Mouse (Mus musculus): Measurements from ENCODE around the gene Itpr3. TPM values are rescaled to one million over a fixed set of nuclear protein-coding genes. Genes with fewer than 3 reads are reported as not detected.

Itpr3 gene
- polyA plus RNA-seq, 1 experiment from 2014 or later: 3.1 TPM

GRCm38 (mm10) chr17:27159169-27159568 is 102.1 kb downstream of the Itpr3 start:
- Histone ChIP-seq H3K27ac (ENCODE audit: poor library complexity, severe bottlenecking) (no peak overlapping the region), H3K9ac (no peak overlapping the region), H3K27me3 (replicated peaks) (no peaks in the 10 kb centered on the region), H3K4me3 (no peak overlapping the region), H3K4me2 (no peak overlapping the region), H3K4me1 (replicated peaks) (peaks cover 25% of the 10 kb centered on the region), H3K36me3 (no peaks in the 10 kb centered on the region), H3K9me3 (replicated peaks) (no peaks in the 10 kb centered on the region)
- ATAC-seq (ENCODE audit: insufficient number of reproducible peaks, low FRiP score): no peak
- WGBS: 70% methylated on average over 7 of the region's 7 CpGs

GRCm38 (mm10) chr17:27160905-27161304 is 103.8 kb downstream of the Itpr3 start:
- Histone ChIP-seq H3K4me3 (no peak overlapping the region), H3K4me2 (no peak overlapping the region), H3K36me3 (no peaks in the 10 kb centered on the region), H3K27ac (ENCODE audit: poor library complexity, severe bottlenecking) (no peak overlapping the region), H3K9ac (peak overlapping the region; percentile 5; the same call in 1 of the 2 replicates), H3K27me3 (replicated peaks) (no peaks in the 10 kb centered on the region), H3K9me3 (replicated peaks) (no peaks in the 10 kb centered on the region), H3K4me1 (replicated peaks) (peaks cover 22% of the 10 kb centered on the region)
- WGBS: 67% methylated on average over 4 of the region's 4 CpGs
- no peak for ATAC-seq (ENCODE audit: insufficient number of reproducible peaks, low FRiP score)

GRCm38 (mm10) chr17:27165054-27165773 is 108.1 kb downstream of the Itpr3 start:
- H3K27ac ChIP-seq (ENCODE audit: poor library complexity, severe bottlenecking): no peak overlapping the region

GRCm38 (mm10) chr17:27166901-27167300 is 109.8 kb downstream of the Itpr3 start:
- Histone ChIP-seq H3K27ac (ENCODE audit: poor library complexity, severe bottlenecking) (no peak overlapping the region), H3K9ac (0 out of 2 replicates have a peak overlapping the region, but pooled peaks have one; percentile 2), H3K27me3 (replicated peaks) (peaks cover 14% of the 10 kb centered on the region; the same call in 1 of the 2 replicates), H3K4me3 (no peak overlapping the region), H3K4me1 (replicated peaks) (peaks cover 7% of the 10 kb centered on the region), H3K9me3 (replicated peaks) (no peaks in the 10 kb centered on the region), H3K36me3 (no peaks in the 10 kb centered on the region), H3K4me2 (no peak overlapping the region)
- 67% methylated on average over 6 of the region's 6 CpGs for WGBS
- no peak for ATAC-seq (ENCODE audit: insufficient number of reproducible peaks, low FRiP score)

More at GRCm38 (mm10) chr17:27165054-27165773, 108.1 kb downstream of the Itpr3 start:
- H3K4me1 ChIP-seq (replicated peaks): peaks cover 12% of the 10 kb centered on the region
- peaks cover 10% of the 10 kb centered on the region; the same call in 1 of the 2 replicates for H3K27me3 ChIP-seq (replicated peaks)
- 59% methylated on average over 8 of the region's 8 CpGs for WGBS
- no peak overlapping the region for H3K4me3 ChIP-seq
- H3K4me2 ChIP-seq: no peak overlapping the region
- no peak for ATAC-seq (ENCODE audit: insufficient number of reproducible peaks, low FRiP score)
- H3K9ac ChIP-seq: no peak overlapping the region
- no peaks in the 10 kb centered on the region for H3K36me3 ChIP-seq
- H3K9me3 ChIP-seq (replicated peaks): no peaks in the 10 kb centered on the region

GRCm38 (mm10) chr17:27167545-27167944 is 110.4 kb downstream of the Itpr3 start, which contains the start of gene Ip6k3:
Gene Ip6k3 (minus strand): TSS chr17:27167795.
- peaks cover 7% of the 10 kb centered on the region for H3K4me1 ChIP-seq (replicated peaks)
- peaks cover 14% of the 10 kb centered on the region; the same call in 1 of the 2 replicates for H3K27me3 ChIP-seq (replicated peaks)
- ATAC-seq (ENCODE audit: insufficient number of reproducible peaks, low FRiP score): peak; percentile 58
- 0 out of 2 replicates have a peak within 1 kb of the TSS, but pooled peaks have one; percentile 2 for H3K9ac ChIP-seq
- H3K9me3 ChIP-seq (replicated peaks): no peaks in the 10 kb centered on the region
- H3K27ac ChIP-seq (ENCODE audit: poor library complexity, severe bottlenecking): no peak within 1 kb of the TSS
- no peak within 1 kb of the TSS for H3K4me2 ChIP-seq
- WGBS: 30% methylated on average over 4 of the region's 4 CpGs
- H3K4me3 ChIP-seq: no peak within 1 kb of the TSS
- H3K36me3 ChIP-seq: no peaks in the 10 kb centered on the region

GRCm38 (mm10) chr17:27168569-27168968 is 111.5 kb downstream of the Itpr3 start:
- no peak overlapping the region for H3K27ac ChIP-seq (ENCODE audit: poor library complexity, severe bottlenecking)
- no peak overlapping the region for H3K4me2 ChIP-seq
- no peak for ATAC-seq (ENCODE audit: insufficient number of reproducible peaks, low FRiP score)
- H3K4me3 ChIP-seq: no peak overlapping the region
- H3K9me3 ChIP-seq (replicated peaks): no peaks in the 10 kb centered on the region
- WGBS: 88% methylated on average over 4 of the region's 4 CpGs
- H3K4me1 ChIP-seq (replicated peaks): peaks cover 7% of the 10 kb centered on the region
- H3K9ac ChIP-seq: no peak overlapping the region
- H3K27me3 ChIP-seq (replicated peaks): peaks cover 14% of the 10 kb centered on the region; the same call in 1 of the 2 replicates
- no peaks in the 10 kb centered on the region for H3K36me3 ChIP-seq

GRCm38 (mm10) chr17:27169952-27170695 is 113.0 kb downstream of the Itpr3 start:
- Histone ChIP-seq H3K9ac (no peak overlapping the region), H3K36me3 (no peaks in the 10 kb centered on the region), H3K27ac (ENCODE audit: poor library complexity, severe bottlenecking) (no peak overlapping the region), H3K4me3 (no peak overlapping the region), H3K27me3 (replicated peaks) (peaks cover 14% of the 10 kb centered on the region; the same call in 1 of the 2 replicates), H3K4me1 (replicated peaks) (peaks cover 7% of the 10 kb centered on the region), H3K4me2 (no peak overlapping the region), H3K9me3 (replicated peaks) (no peaks in the 10 kb centered on the region)
- no peak for ATAC-seq (ENCODE audit: insufficient number of reproducible peaks, low FRiP score)
- 70% methylated on average over 11 of the region's 11 CpGs for WGBS

GRCm38 (mm10) chr17:27171121-27171520 is 114.0 kb downstream of the Itpr3 start:
- no peaks in the 10 kb centered on the region for H3K36me3 ChIP-seq
- 70% methylated on average over 5 of the region's 5 CpGs for whole genome bisulfite sequencing
- H3K4me3 ChIP-seq: no peak overlapping the region
- no peak overlapping the region for H3K4me2 ChIP-seq
- peaks cover 12% of the 10 kb centered on the region for H3K4me1 ChIP-seq (replicated peaks)
- H3K27me3 ChIP-seq (replicated peaks): peaks cover 14% of the 10 kb centered on the region; the same call in 1 of the 2 replicates
- no peak overlapping the region for H3K9ac ChIP-seq
- H3K27ac ChIP-seq (ENCODE audit: poor library complexity, severe bottlenecking): no peak overlapping the region
- ATAC-seq (ENCODE audit: insufficient number of reproducible peaks, low FRiP score): no peak
- H3K9me3 ChIP-seq (replicated peaks): no peaks in the 10 kb centered on the region

Small RNA genes lying within 50 kb of the gene (microRNA-seq; reads per million reads assigned to microRNA genes)
- gene Mir7677: not detected

Other genes with a start within 250 kb of the Itpr3 start
- 200 and 212 TPM in 2 replicates for gene Nkx2-5, start 212.3 kb upstream of the Itpr3 start, polyA plus RNA-seq (2016; fragmentation: Nextera tagmentation; extraction: Ambion mirVana)
- gene Kifc5b, start 140.2 kb upstream of the Itpr3 start, polyA plus RNA-seq (2016; fragmentation: Nextera tagmentation; extraction: Ambion mirVana): 5.2 and 5.7 TPM in 2 replicates
- gene Phf1, start 124.3 kb upstream of the Itpr3 start, polyA plus RNA-seq (2016; fragmentation: Nextera tagmentation; extraction: Ambion mirVana): 9.0 and 9.4 TPM in 2 replicates
- 148 and 155 TPM in 2 replicates for gene Cuta, start 117.7 kb upstream of the Itpr3 start, polyA plus RNA-seq (2016; fragmentation: Nextera tagmentation; extraction: Ambion mirVana)
- gene Syngap1, start 116.1 kb upstream of the Itpr3 start, polyA plus RNA-seq (2016; fragmentation: Nextera tagmentation; extraction: Ambion mirVana): 1.2 and 2.2 TPM in 2 replicates
- 10.3 and 10.7 TPM in 2 replicates for gene Zbtb9, start 84.1 kb upstream of the Itpr3 start, polyA plus RNA-seq (2016; fragmentation: Nextera tagmentation; extraction: Ambion mirVana)
- 4.3 and 5.8 TPM in 2 replicates for gene Bak1, start 28.3 kb upstream of the Itpr3 start, polyA plus RNA-seq (2016; fragmentation: Nextera tagmentation; extraction: Ambion mirVana)
- 294 and 296 TPM in 2 replicates for gene Uqcc2, start 76.6 kb downstream of the Itpr3 start, polyA plus RNA-seq (2016; fragmentation: Nextera tagmentation; extraction: Ambion mirVana)
- 0.18 and 0.31 TPM in 2 replicates for gene Ip6k3, start 110.5 kb downstream of the Itpr3 start, polyA plus RNA-seq (2016; fragmentation: Nextera tagmentation; extraction: Ambion mirVana)
- 13.7 and 16.8 TPM in 2 replicates for gene Lemd2, start 147.2 kb downstream of the Itpr3 start, polyA plus RNA-seq (2016; fragmentation: Nextera tagmentation; extraction: Ambion mirVana)

Measured in heart, embryonic 12.5 days (tissue).